Mouse (Mus musculus): ENCODE results near the gene Cldn34d. TPM values are rescaled to one million over a fixed set of nuclear protein-coding genes. Genes with fewer than 3 reads are reported as not detected.

Cldn34d gene
- not detected for polyA plus RNA-seq (2012; fragmentation: generic; extraction: Trizol)
- long read RNA-seq, experiment 1: 0 reads
- long read RNA-seq, experiment 2: 0 reads

- TF ChIP-seq FOSL1 (IDR thresholded peaks at IDR 0.05; ENCODE audit: insufficient read depth, low read length, poor library complexity, severe bottlenecking) (no peak), MAX (IDR thresholded peaks at IDR 0.05) (no peak), USF1 (IDR thresholded peaks at IDR 0.05; ENCODE audit: low read depth) (no peak), CTCF (IDR thresholded peaks at IDR 0.05; ENCODE audit: control insufficient read depth, insufficient read depth, insufficient read length) (no peak), MYOG (IDR thresholded peaks at IDR 0.05; ENCODE audit: control insufficient read depth, extremely low read depth, insufficient read length) (no peak), CEBPB (IDR thresholded peaks at IDR 0.05; ENCODE audit: low read depth) (no peak), MYOD1 (IDR thresholded peaks at IDR 0.05; ENCODE audit: control insufficient read depth, insufficient read length, low read depth) (no peak)
- H3K27me3 ChIP-seq (ENCODE audit: control insufficient read depth, insufficient read depth, insufficient read length): no peaks in the 10 kb centered on the region
- H3K4me3 ChIP-seq (ENCODE audit: insufficient read depth, poor library complexity, severe bottlenecking): no peak within 1 kb of the TSS
- no peak within 1 kb of the TSS for H3ac ChIP-seq (ENCODE audit: control insufficient read depth, insufficient read length, low read depth)
- H3K79me2 ChIP-seq (ENCODE audit: control insufficient read depth, insufficient read depth): no peaks in the 10 kb centered on the region
- no peaks in the 10 kb centered on the region for H3K79me3 ChIP-seq (ENCODE audit: low read depth)
- H3K36me3 ChIP-seq (ENCODE audit: control insufficient read depth, insufficient read depth): no peaks in the 10 kb centered on the region
Measured at GRCm38 (mm10) chrX:76602824-76603223, at the start of gene Cldn34d. Cldn34d (minus strand) TSS chrX:76602924.

GRCm38 (mm10) chrX:76598459-76599206, 4.1 kb downstream of the Cldn34d start:
- H3ac ChIP-seq (ENCODE audit: control insufficient read depth, insufficient read length, low read depth): no peak overlapping the region
- H3K27me3 ChIP-seq (ENCODE audit: control insufficient read depth, insufficient read depth, insufficient read length): no peaks in the 10 kb centered on the region
- H3K79me2 ChIP-seq (ENCODE audit: control insufficient read depth, insufficient read depth): no peaks in the 10 kb centered on the region
- no peak overlapping the region for H3K4me3 ChIP-seq (ENCODE audit: insufficient read depth, poor library complexity, severe bottlenecking)
- no peaks in the 10 kb centered on the region for H3K79me3 ChIP-seq (ENCODE audit: low read depth)
- no peak for TF ChIP-seq CEBPB (IDR thresholded peaks at IDR 0.05; ENCODE audit: low read depth)
- H3K36me3 ChIP-seq (ENCODE audit: control insufficient read depth, insufficient read depth): no peaks in the 10 kb centered on the region

Other genes with a start within 250 kb of the Cldn34d start
- gene Cldn34b4, start 209.6 kb downstream of the Cldn34d start, polyA plus RNA-seq (2012; fragmentation: generic; extraction: Trizol): not detected

Data from C2C12 (cell line).